Comparison of ENCODE assay signal across 7 mouse cellular contexts in genomic region chr5:125154989-125155388, GRCm38 (mm10). TPM values are rescaled to one million over a fixed set of nuclear protein-coding genes. Genes with fewer than 3 reads are reported as not detected.
A peak's percentile ranks its signal among the peaks of the same experiment; 100 is the strongest.
DNase-seq lines count a peak whose midpoint lies in the region; ATAC-seq lines count a peak whose summit lies in the region.

No protein-coding gene starts in this region.

- peak; percentile 70 for DNase-seq in right cerebral cortex, adult 18-20 months
- no peak for DNase-seq in right cerebral cortex, postnatal 36 days (ENCODE audit: low spot score in 2 of 2)
- peak; percentile 94 to 95 for DNase-seq in cerebellum, postnatal 14 days
- peak; percentile 52 for DNase-seq in heart, postnatal 4 days
- no peak for DNase-seq in thymus, postnatal 4 days
- DNase-seq in kidney, postnatal 10 days = no peak

- H3K4me3 ChIP-seq in neural tube, embryonic 12.5 days = no peak overlapping the region

- H3K4me1 ChIP-seq in neural tube, embryonic 12.5 days = peaks cover 99% of the 10 kb centered on the region

- H3K27ac ChIP-seq in neural tube, embryonic 12.5 days = peak overlapping the region; percentile 74

- 44% methylated on average over 5 of the region's 5 CpGs for WGBS in neural tube, embryonic 12.5 days

- peak overlapping the region; percentile 27 for H3K4me2 ChIP-seq in neural tube, embryonic 12.5 days (replicated peaks)

- H3K9me3 ChIP-seq in neural tube, embryonic 12.5 days = no peaks in the 10 kb centered on the region

- no peaks in the 10 kb centered on the region for H3K27me3 ChIP-seq in neural tube, embryonic 12.5 days (replicated peaks)

- H3K36me3 ChIP-seq in neural tube, embryonic 12.5 days = no peaks in the 10 kb centered on the region

- H3K9ac ChIP-seq in neural tube, embryonic 12.5 days = peak overlapping the region; percentile 36; the same call in 1 of the 2 replicates

- no peak for ATAC-seq in neural tube, embryonic 12.5 days (ENCODE audit: low FRiP score, low read depth)

RNA-seq across cellular contexts. Expression of gene Ncor2, which starts 24.0 kb away (rescaled TPM):
- 100 to 1,000 TPM; 104 to 112 TPM for total RNA-seq in heart, postnatal 4 days (2021)
- polyA plus RNA-seq in neural tube, embryonic 12.5 days (2016; fragmentation: Nextera tagmentation; extraction: Ambion mirVana) = 36.0 and 36.9 TPM in 2 replicates

Comparison
In these comparisons a context has a peak if more than half of its experiments do, and no peak if none do; other contexts are left out.
1. DNase-seq: peak in right cerebral cortex, adult 18-20 months (single experiment), cerebellum, postnatal 14 days (2 of 2) and heart, postnatal 4 days (single experiment); none in right cerebral cortex, postnatal 36 days (0 of 2), thymus, postnatal 4 days (single experiment) and kidney, postnatal 10 days (single experiment).